Mouse (Mus musculus) olfactory bulb, adult 2 months (tissue): ENCODE data around the gene Rnf43. TPM values are rescaled to one million over a fixed set of nuclear protein-coding genes. Genes with fewer than 3 reads are reported as not detected.

Source experiments
- H3K27ac ChIP-seq: fragments of 200-500 bp; 2 replicates; pipeline ENCODE4 v1.5.1; 2012; ENCODE audit warnings: low read depth, low read length; ENCODE audit not compliant: insufficient read depth
- H3K4me1 ChIP-seq: fragments of 200-500 bp; 2 replicates; pipeline ENCODE4 v1.6.1; 2012; ENCODE audit warnings: low read length; ENCODE audit not compliant: control insufficient read depth, insufficient read depth
- H3K4me3 ChIP-seq: fragments of 200-500 bp; 2 replicates; pipeline ENCODE4 v1.5.1; 2012; ENCODE audit warnings: mild to moderate bottlenecking, low read depth, low read length, moderate library complexity; ENCODE audit not compliant: insufficient read depth
- CTCF ChIP-seq: fragments of 200-500 bp; IDR thresholded peaks from 2 replicates; pipeline ENCODE4 v1.5.1; 2012; ENCODE audit warnings: low read depth, mild to moderate bottlenecking, low read length, moderate library complexity; ENCODE audit not compliant: insufficient read depth
- POLR2A ChIP-seq: fragments of 200-500 bp; IDR thresholded peaks from 2 replicates; pipeline ENCODE4 v1.6.1; 2012; ENCODE audit warnings: mild to moderate bottlenecking, low read depth, low read length, moderate library complexity; ENCODE audit not compliant: insufficient read depth
- WGBS: fragments of 180-500 bp; shearing (Covaris S2); methylation state at CpG from one replicate; pipeline ENCODE4 v1.1.7; 2018; 5-methylcytosine and 5-hydroxymethylcytosine counted together
- polyA plus RNA-seq: library from polyadenylated mRNA; stranded (reverse); fragments of >200 nt; gene quantifications from 2 replicates; pipeline ENCODE4 v1.2.4, GENCODE M21; 2012; ENCODE audit warnings: low replicate concordance; ENCODE audit not compliant: missing spikeins, insufficient read depth, insufficient read length

Rnf43 gene
- polyA plus RNA-seq, 1 experiment, result not detected

DNA sequence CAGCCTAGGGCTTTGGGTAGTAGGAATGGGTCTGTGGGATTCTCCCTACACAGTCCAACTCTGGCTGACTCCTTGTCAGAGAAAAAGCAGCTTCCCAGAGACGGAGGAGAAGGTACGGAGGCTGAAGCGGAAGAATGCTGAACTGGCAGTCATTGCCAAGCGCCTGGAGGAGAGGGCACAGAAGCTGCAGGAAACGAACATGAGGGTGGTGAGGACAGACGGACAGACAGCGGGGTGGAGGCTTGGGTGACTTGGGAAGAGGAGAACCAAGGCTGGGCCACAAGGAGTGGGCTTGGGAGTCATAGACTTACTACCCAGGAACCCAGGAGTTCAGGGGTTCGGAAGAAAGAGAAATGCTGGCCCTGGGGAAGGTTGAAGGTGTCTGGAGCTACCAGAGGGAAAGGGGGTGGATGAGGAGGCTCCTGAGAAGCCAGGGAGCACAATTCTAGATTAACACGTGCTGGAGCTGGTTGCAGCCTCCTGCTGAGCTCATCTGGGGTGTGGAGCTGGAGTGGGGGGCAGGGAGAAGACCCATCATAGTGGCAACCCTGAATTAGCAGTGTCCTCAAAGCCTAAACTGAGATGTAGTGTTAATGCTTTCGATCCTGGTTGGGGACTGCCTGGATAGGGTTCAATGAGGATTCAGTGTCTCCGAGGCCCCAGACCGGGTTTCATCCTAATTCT is 100.3 kb downstream of the Rnf43 start:
- peak overlapping the region; percentile 63 for H3K4me3 ChIP-seq
- 19% methylated on average over 12 of the region's 12 CpGs for WGBS
- TF ChIP-seq POLR2A (no peak), CTCF (no peak)
- H3K27ac ChIP-seq, result peak overlapping the region; percentile 90
- H3K4me1 ChIP-seq, result peaks cover 21% of the 10 kb centered on the region

DNA sequence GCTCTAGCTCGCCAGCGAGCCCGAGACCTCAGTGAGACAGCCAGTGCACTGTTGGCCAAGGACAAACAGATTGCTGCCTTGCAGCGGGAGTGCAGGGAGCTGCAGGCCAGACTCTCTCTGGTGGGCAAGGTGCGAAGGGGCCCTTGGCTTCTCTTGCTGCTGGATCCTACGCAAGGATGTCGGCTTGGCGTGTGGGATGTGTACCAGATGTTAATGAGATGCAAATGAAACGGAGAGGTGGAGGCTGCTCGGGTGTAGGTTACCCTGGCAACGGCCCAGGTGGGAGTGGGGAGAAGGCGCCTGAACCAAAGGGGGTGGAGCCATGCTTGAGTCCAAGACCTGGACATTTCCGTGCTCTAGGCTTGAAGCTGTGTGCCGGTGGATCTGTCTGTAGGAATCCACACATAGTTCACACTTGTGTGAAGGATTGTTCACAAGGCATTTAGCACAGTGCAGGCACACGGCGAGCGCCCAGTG is 101.0 kb downstream of the Rnf43 start:
- Histone ChIP-seq H3K27ac (peak overlapping the region; percentile 90), H3K4me3 (peak overlapping the region; percentile 63), H3K4me1 (peaks cover 21% of the 10 kb centered on the region)
- under 1% methylated on average over 17 of the region's 17 CpGs for WGBS
- TF ChIP-seq POLR2A (0 out of 2 replicates have a peak, but pooled peaks have one; percentile 17), CTCF (peak; percentile 14; the same call in 1 of the 2 replicates)

DNA sequence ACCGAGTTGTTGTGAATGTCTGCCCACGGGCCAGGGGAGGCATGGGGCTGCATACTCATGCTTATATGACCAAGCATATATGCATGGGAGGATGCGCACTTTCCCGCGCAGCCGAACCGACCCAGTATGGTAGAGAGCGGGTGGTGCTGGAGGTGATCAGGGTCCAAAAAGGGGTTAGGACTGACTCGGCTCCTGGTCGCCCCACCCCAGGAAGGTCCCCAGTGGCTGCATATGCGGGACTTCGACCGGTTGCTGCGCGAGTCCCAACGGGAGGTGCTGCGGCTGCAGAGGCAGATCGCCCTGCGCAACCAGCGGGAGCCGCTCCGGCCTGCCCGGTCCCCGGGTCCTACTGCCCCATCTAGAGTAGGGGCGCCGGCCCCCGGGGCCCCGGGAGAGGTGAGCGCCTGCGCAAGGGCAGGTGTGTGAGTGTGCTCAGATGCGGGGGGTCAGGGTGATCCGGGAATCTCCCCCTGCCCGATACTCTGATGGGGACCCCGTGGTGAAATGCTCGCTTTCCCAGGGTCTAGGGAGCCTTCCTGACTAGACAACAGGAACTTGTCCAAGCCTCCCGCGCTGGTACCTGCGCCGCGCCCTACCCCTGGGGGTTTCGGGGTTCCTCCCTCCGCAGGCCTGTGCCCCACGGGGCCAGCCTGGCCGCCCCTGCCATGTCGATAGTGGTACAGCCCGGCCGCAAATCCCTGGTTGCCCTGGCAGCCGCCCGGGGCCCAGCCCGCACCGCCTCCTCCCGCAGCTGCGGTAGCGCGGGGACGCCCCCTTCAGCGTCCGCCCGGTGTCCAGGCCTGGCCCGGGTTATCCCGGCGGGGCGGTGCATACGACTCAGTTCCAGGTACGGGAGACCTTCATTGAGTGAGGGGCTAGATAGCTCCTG is 101.7 kb downstream of the Rnf43 start:
- Histone ChIP-seq H3K4me1 (peaks cover 21% of the 10 kb centered on the region), H3K4me3 (peak overlapping the region; percentile 63), H3K27ac (peak overlapping the region; percentile 90)
- under 1% methylated on average over 65 of the region's 65 CpGs for WGBS
- TF ChIP-seq CTCF (no peak), POLR2A (peak; percentile 29; the same call in 1 of the 2 replicates)

DNA sequence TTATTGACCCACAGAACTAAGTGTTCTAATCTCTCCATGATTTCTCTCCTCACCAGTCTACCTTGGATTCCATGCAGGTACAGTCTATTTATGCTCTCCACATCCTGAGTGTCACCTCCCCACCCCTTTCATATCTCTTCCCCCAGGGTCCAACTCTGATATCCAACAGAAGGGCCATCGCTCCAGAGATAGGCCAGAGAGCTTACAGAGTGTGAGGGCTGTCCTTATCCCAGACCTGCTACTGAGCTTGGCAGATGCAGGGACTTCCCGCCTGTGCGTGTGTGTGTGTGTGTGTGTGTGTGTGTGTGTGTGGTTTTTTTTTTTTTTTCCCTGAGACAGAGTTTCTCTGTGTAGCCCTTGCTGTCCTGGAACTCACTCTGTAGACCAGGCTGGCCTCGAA is 106.2 kb downstream of the Rnf43 start:
- Histone ChIP-seq H3K4me1 (peaks cover 19% of the 10 kb centered on the region), H3K4me3 (no peak overlapping the region), H3K27ac (no peak overlapping the region)
- WGBS, result 85% methylated on average over 4 of the region's 4 CpGs
- TF ChIP-seq CTCF, result no peak
- TF ChIP-seq POLR2A, result no peak

DNA sequence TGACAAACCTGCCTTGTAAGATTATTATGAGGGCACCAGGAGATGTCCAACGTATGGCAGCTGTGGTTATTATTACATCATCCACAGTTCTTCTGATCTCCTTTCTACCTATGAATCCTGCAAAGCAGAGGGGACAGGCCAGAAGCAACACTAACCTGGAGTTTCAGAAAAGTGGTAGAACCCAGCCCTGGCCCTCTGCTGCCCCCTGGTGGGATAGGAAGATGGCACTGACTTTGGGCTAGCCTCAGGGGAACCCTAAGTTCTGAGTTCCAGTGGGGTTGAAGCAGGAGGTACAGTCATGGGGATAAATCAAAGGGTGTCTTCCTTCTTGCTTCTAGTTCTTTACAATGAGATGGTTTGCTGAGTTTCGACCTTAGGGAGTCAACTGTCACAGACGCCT is 108.5 kb downstream of the Rnf43 start:
- WGBS, result 62% methylated on average over 3 of the region's 3 CpGs

DNA sequence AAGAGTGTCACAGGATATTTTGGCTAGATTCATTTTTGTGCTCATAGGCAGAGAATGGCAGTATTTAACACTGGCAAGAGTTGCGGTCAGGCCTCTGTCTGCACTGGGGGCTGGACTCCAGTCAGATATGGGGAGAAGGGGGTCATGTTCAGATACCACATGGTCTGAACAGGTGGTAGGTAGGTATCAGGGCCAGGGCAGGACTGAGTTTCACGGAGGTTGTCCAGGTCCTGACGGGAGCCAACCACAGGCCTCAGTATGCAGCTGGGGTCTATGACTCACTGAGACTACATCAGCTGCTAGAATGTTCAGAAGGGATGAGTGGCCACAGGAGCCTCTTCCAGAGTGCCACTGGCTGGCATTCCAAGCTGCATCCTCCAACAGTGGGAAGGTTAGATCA is 109.8 kb downstream of the Rnf43 start:
- Histone ChIP-seq H3K4me3 (no peak overlapping the region), H3K4me1 (no peaks in the 10 kb centered on the region), H3K27ac (no peak overlapping the region)
- WGBS, result 79% methylated on average over 3 of the region's 3 CpGs
- TF ChIP-seq CTCF, result no peak
- TF ChIP-seq POLR2A, result no peak

More for the DNA sequence above, 108.5 kb downstream of the Rnf43 start:
- Histone ChIP-seq H3K4me3 (no peak overlapping the region), H3K4me1 (peaks cover 7% of the 10 kb centered on the region), H3K27ac (no peak overlapping the region)
- TF ChIP-seq POLR2A (no peak), CTCF (peak; percentile 57)

DNA sequence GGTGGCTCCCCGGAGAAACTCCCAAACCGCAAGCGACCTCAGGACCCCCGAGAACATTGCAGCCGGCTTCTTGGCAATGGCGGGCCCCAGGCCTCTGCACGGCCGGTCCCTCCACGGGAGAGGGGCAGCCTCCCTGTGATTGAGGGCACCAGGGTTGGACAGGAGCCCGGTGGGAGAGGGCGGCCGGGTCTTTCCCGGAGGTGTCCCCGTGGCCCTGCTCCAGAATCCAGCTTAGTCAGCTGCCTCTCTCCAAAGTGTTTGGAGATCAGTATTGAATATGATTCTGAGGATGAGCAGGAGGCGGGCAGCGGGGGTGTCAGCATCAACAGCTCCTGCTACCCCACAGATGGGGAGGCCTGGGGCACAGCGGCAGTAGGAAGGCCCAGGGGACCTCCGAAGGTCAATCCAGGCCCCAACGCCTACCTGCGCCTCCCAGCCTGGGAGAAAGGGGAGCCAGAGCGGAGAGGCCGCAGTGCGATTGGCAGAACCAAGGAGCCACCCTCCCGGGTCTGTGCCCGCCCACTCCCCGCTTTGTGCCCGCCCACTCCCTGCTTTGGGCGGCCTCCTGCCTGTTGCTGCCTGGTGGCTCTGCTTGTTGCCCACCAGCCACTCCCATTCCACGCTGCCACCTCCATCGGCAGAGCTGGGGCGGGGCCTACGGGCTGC is 115.7 kb downstream of the Rnf43 start:
- no peak for TF ChIP-seq CTCF
- 19% methylated on average over 32 of the region's 32 CpGs for WGBS
- H3K27ac ChIP-seq, result no peak overlapping the region
- peaks cover 15% of the 10 kb centered on the region for H3K4me1 ChIP-seq
- peak overlapping the region; percentile 9 for H3K4me3 ChIP-seq

DNA sequence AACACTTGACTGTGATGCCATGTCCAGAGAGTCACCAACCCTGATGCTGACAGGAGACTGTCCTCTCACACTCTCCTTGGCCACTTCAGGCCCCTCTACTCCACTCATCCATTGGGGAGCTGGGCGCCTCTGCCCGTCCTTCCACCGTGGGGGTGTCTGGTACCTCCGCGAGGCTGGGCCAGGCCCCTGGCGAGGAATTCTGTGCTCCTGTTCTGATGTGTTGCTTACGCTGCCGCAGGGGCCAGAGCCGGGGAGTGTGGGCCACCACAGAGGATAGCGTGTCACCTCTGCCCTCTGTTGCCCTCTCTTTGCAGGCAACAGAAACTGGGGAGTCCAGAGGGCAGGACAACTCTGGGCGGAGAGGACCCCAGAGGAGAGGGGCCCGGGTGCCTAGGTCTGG is 116.4 kb downstream of the Rnf43 start:
- Histone ChIP-seq H3K27ac (no peak overlapping the region), H3K4me1 (peaks cover 15% of the 10 kb centered on the region), H3K4me3 (no peak overlapping the region)
- WGBS, result 59% methylated on average over 12 of the region's 12 CpGs
- TF ChIP-seq CTCF (no peak), POLR2A (no peak)

DNA sequence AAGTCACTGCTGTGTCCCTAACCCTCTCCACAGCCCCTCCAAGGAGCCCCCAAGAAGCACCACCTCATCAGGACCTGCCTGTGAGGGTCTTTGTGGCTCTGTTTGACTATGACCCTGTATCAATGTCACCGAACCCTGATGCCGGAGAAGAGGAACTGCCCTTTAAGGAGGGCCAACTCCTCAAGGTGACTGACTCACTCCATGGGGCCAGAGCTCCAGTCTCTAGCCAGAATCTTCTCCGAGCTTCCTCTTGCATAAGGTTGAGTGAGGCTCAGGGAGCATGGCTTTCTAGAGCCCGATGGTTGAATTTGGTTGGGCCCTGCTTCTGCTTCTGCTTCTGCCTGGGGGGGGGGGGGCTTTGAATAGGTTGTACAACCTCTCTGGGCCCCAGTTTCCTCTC is 116.9 kb downstream of the Rnf43 start:
- TF ChIP-seq POLR2A (no peak), CTCF (no peak)
- H3K27ac ChIP-seq, result no peak overlapping the region
- 86% methylated on average over 4 of the region's 4 CpGs for whole genome bisulfite sequencing
- peaks cover 15% of the 10 kb centered on the region for H3K4me1 ChIP-seq
- H3K4me3 ChIP-seq, result no peak overlapping the region
